Mouse (Mus musculus) megakaryocyte, embryonic 14.5 days (primary cell): ENCODE data around the gene Cers5. TPM values are rescaled to one million over a fixed set of nuclear protein-coding genes. Genes with fewer than 3 reads are reported as not detected.
"Not testable (repeated sequence)": the region's sequence is repeated elsewhere in the genome, so short reads cannot be mapped to it uniquely, and the experiment has no call there.

Experiments used
- H3K27me3 ChIP-seq: replicated peaks from 2 replicates; pipeline ENCODE3; 2012; ENCODE audit warnings: inconsistent platforms
- H3K36me3 ChIP-seq: replicated peaks from 2 replicates; pipeline ENCODE3; 2012; ENCODE audit warnings: low read length, inconsistent platforms, mixed read lengths
- H3K4me1 ChIP-seq: 2 replicates; pipeline ENCODE4 v1.6.1; 2012; ENCODE audit warnings: inconsistent platforms
- H3K4me3 ChIP-seq: replicated peaks from 2 replicates; pipeline ENCODE3; 2012; ENCODE audit warnings: moderate library complexity, mild to moderate bottlenecking, inconsistent platforms
- H3K9me3 ChIP-seq: 2 replicates; pipeline ENCODE4 v1.6.1; 2012; ENCODE audit warnings: inconsistent platforms
- FLI1 ChIP-seq: IDR thresholded peaks from 2 replicates; pipeline ENCODE4 v1.6.1; 2012; ENCODE audit warnings: low read length, inconsistent platforms, mixed read lengths
- GATA1 ChIP-seq: IDR thresholded peaks from 3 replicates; pipeline ENCODE4 v1.6.1; 2012; ENCODE audit warnings: mixed read lengths, low read length, inconsistent platforms, borderline replicate concordance
- polyA plus RNA-seq: library from polyadenylated mRNA; stranded (reverse); fragments of >175 nt; gene quantifications from 2 replicates; pipeline ENCODE4 v1.2.3, GENCODE M21; 2012; ENCODE audit warnings: low replicate concordance; ENCODE audit not compliant: insufficient read depth

Gene Cers5
- polyA plus RNA-seq, 1 experiment = 13.6 TPM

GRCm38 (mm10) chr15:99711491-99711890 is 61.2 kb downstream of the Cers5 start:
- Histone ChIP-seq H3K4me3 (no peak overlapping the region), H3K9me3 (no peaks in the 10 kb centered on the region), H3K36me3 (peaks cover 76% of the 10 kb centered on the region), H3K27me3 (no peaks in the 10 kb centered on the region), H3K4me1 (peaks cover 21% of the 10 kb centered on the region)
- TF ChIP-seq GATA1 (no peak), FLI1 (no peak)

- H3K9me3 ChIP-seq = no peaks in the 10 kb centered on the region
- TF ChIP-seq FLI1 (no peak), GATA1 (no peak)
- H3K4me3 ChIP-seq = no peak overlapping the region
- peaks cover 83% of the 10 kb centered on the region for H3K36me3 ChIP-seq
- no peaks in the 10 kb centered on the region for H3K27me3 ChIP-seq
- peaks cover 13% of the 10 kb centered on the region for H3K4me1 ChIP-seq
These were observed 62.2 kb downstream of the Cers5 start for GRCm38 (mm10) chr15:99710221-99711190.

- Histone ChIP-seq H3K9me3 (no peaks in the 10 kb centered on the region), H3K4me3 (no peak overlapping the region), H3K4me1 (peaks cover 16% of the 10 kb centered on the region), H3K27me3 (no peaks in the 10 kb centered on the region), H3K36me3 (peaks cover 89% of the 10 kb centered on the region)
- no peak for TF ChIP-seq FLI1
- no peak for TF ChIP-seq GATA1
These were observed 64.5 kb downstream of the Cers5 start for GRCm38 (mm10) chr15:99708176-99708575.

- Histone ChIP-seq H3K4me1 (peaks cover 36% of the 10 kb centered on the region), H3K4me3 (no peak within 1 kb of the TSS), H3K27me3 (no peaks in the 10 kb centered on the region), H3K9me3 (no peaks in the 10 kb centered on the region), H3K36me3 (peaks cover 63% of the 10 kb centered on the region)
- TF ChIP-seq GATA1 (no peak), FLI1 (no peak)
These were observed 67.1 kb downstream of the Cers5 start, which contains the start of gene Gm17349 for GRCm38 (mm10) chr15:99705440-99706048. TSS of gene Gm17349 (minus strand) at chr15:99705490.

- no peak for TF ChIP-seq FLI1
- TF ChIP-seq GATA1 = no peak
- Histone ChIP-seq H3K4me3 (no peak overlapping the region), H3K36me3 (peaks cover 56% of the 10 kb centered on the region), H3K9me3 (no peaks in the 10 kb centered on the region), H3K27me3 (peaks cover 4% of the 10 kb centered on the region), H3K4me1 (peaks cover 41% of the 10 kb centered on the region)
These were observed 67.8 kb downstream of the Cers5 start for GRCm38 (mm10) chr15:99704881-99705280.

- Histone ChIP-seq H3K27me3 (peaks cover 9% of the 10 kb centered on the region), H3K4me3 (no peak overlapping the region), H3K9me3 (no peaks in the 10 kb centered on the region), H3K36me3 (peaks cover 49% of the 10 kb centered on the region), H3K4me1 (peaks cover 41% of the 10 kb centered on the region)
- TF ChIP-seq FLI1 (no peak), GATA1 (no peak)
These were observed 68.5 kb downstream of the Cers5 start for GRCm38 (mm10) chr15:99704041-99704681.

GRCm38 (mm10) chr15:99703676-99704040 is 69.0 kb downstream of the Cers5 start:
- no peaks in the 10 kb centered on the region for H3K9me3 ChIP-seq
- H3K27me3 ChIP-seq = peaks cover 13% of the 10 kb centered on the region
- no peak overlapping the region for H3K4me3 ChIP-seq
- H3K36me3 ChIP-seq = peaks cover 44% of the 10 kb centered on the region
- TF ChIP-seq FLI1 (no peak), GATA1 (no peak)
- H3K4me1 ChIP-seq = peaks cover 44% of the 10 kb centered on the region

GRCm38 (mm10) chr15:99703104-99703503 is 69.6 kb downstream of the Cers5 start:
- peaks cover 38% of the 10 kb centered on the region for H3K36me3 ChIP-seq
- no peak for TF ChIP-seq FLI1
- TF ChIP-seq GATA1 = no peak
- peak overlapping the region; percentile 95 for H3K4me3 ChIP-seq
- H3K4me1 ChIP-seq = peaks cover 46% of the 10 kb centered on the region
- H3K9me3 ChIP-seq = no peaks in the 10 kb centered on the region
- peaks cover 17% of the 10 kb centered on the region for H3K27me3 ChIP-seq

GRCm38 (mm10) chr15:99701999-99702900 is 70.4 kb downstream of the Cers5 start, which contains the start of gene Smarcd1:
TSS of gene Smarcd1 (plus strand) at chr15:99702129.
- no peaks in the 10 kb centered on the region for H3K9me3 ChIP-seq
- H3K4me1 ChIP-seq = peaks cover 46% of the 10 kb centered on the region
- peak within 1 kb of the TSS; percentile 95 for H3K4me3 ChIP-seq
- peaks cover 31% of the 10 kb centered on the region for H3K36me3 ChIP-seq
- TF ChIP-seq FLI1 (no peak), GATA1 (no peak)
- peaks cover 25% of the 10 kb centered on the region for H3K27me3 ChIP-seq

GRCm38 (mm10) chr15:99701640-99701998 is 71.1 kb downstream of the Cers5 start:
- Histone ChIP-seq H3K4me3 (peak overlapping the region; percentile 95), H3K36me3 (peaks cover 27% of the 10 kb centered on the region), H3K4me1 (peaks cover 46% of the 10 kb centered on the region), H3K27me3 (peaks cover 31% of the 10 kb centered on the region)
- H3K9me3 ChIP-seq = not testable (repeated sequence)
